Mouse (Mus musculus) heart, embryonic 15.5 days (tissue): ENCODE measurements around the gene Fbf1. TPM values are rescaled to one million over a fixed set of nuclear protein-coding genes. Genes with fewer than 3 reads are reported as not detected.

ENCODE experiments used
- ATAC-seq: fragments of 200-750 bp; cut with Nextera tagmentation; replicated peaks from 2 replicates; pipeline ENCODE4 v1.8.0; 2017; ENCODE audit warnings: low read depth, moderate TSS enrichment; ENCODE audit not compliant: insufficient number of reproducible peaks, insufficient read depth, low FRiP score
- H3K27ac ChIP-seq: fragments of 300-500 bp; sonication (generic); 2 replicates; pipeline ENCODE4 v1.5.1; 2015; ENCODE audit warnings: mild to moderate bottlenecking, inconsistent platforms
- H3K27me3 ChIP-seq: fragments of 300-500 bp; sonication (generic); 2 replicates; pipeline ENCODE4 v1.6.1; 2015; ENCODE audit warnings: inconsistent platforms
- H3K36me3 ChIP-seq: fragments of 300-500 bp; sonication (generic); 2 replicates; pipeline ENCODE4 v1.6.1; 2015; ENCODE audit warnings: mild to moderate bottlenecking, inconsistent platforms
- H3K4me1 ChIP-seq: fragments of 300-500 bp; sonication (generic); replicated peaks from 2 replicates; pipeline ENCODE4 v1.6.1; 2015; ENCODE audit warnings: inconsistent platforms
- H3K4me2 ChIP-seq: fragments of 300-500 bp; sonication (generic); 2 replicates; pipeline ENCODE4 v1.6.1; 2015; ENCODE audit warnings: inconsistent platforms, mild to moderate bottlenecking, moderate library complexity
- H3K4me3 ChIP-seq: fragments of 300-500 bp; sonication (generic); 2 replicates; pipeline ENCODE4 v1.5.1; 2015; ENCODE audit warnings: mild to moderate bottlenecking, inconsistent platforms
- H3K9ac ChIP-seq: fragments of 300-500 bp; sonication (generic); 2 replicates; pipeline ENCODE4 v1.6.1; 2015; ENCODE audit warnings: mild to moderate bottlenecking, inconsistent platforms
- H3K9me3 ChIP-seq: fragments of 300-500 bp; sonication (generic); replicated peaks from 2 replicates; pipeline ENCODE4 v1.6.1; 2016; ENCODE audit warnings: inconsistent platforms
- WGBS: fragments of 180-500 bp; shearing (Covaris S2); methylation state at CpG from one replicate; pipeline ENCODE4 v1.1.7; 2015; ENCODE audit warnings: mixed read lengths; 5-methylcytosine and 5-hydroxymethylcytosine counted together
- polyA plus RNA-seq: library from polyadenylated mRNA; unstranded; fragments of >200 nt; fragmentation: Nextera tagmentation; extraction: Ambion mirVana; gene quantifications from 2 replicates; pipeline ENCODE4 v1.2.1, GENCODE M21; 2015

Fbf1 gene
- polyA plus RNA-seq, 1 experiment from 2014 or later, result 19.8 TPM

GRCm38 (mm10) chr11:116117819-116118218, 50.1 kb downstream of the Fbf1 start:
- no peak for ATAC-seq
- H3K9me3 ChIP-seq, result no peaks in the 10 kb centered on the region

DNA sequence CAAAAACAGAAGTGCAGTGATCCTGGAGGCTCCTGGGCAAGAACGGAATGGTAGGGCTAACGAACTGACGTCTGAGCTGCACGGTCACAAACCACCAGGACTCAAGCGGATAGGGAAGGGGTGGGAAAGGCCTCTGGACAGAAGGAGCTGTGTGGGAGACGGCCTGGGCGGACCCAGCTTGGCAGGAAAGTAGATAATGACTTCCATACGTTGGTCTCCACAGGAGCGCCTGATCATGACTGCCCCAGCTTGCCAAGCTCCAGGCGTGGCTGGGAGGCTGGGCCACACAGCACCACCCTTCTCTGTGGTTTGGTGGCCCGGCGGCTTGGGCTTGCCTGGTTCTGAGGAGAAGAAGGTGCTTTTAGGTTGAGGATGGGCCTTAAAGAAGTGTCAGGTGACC, 50.7 kb downstream of the Fbf1 start:
- Histone ChIP-seq H3K36me3 (peaks cover 4% of the 10 kb centered on the region; the same call in 1 of the 2 replicates), H3K4me2 (no peak overlapping the region), H3K9me3 (no peaks in the 10 kb centered on the region), H3K4me1 (no peaks in the 10 kb centered on the region), H3K27me3 (no peaks in the 10 kb centered on the region), H3K27ac (0 out of 2 replicates have a peak overlapping the region, but pooled peaks have one; percentile 11), H3K9ac (no peak overlapping the region), H3K4me3 (no peak overlapping the region)
- WGBS, result 63% methylated on average over 12 of the region's 12 CpGs
- 0 out of 2 replicates have a peak, but pooled peaks have one; percentile 47 for ATAC-seq

More at GRCm38 (mm10) chr11:116117819-116118218, 50.1 kb downstream of the Fbf1 start:
- Histone ChIP-seq H3K4me1 (no peaks in the 10 kb centered on the region), H3K4me3 (no peak overlapping the region), H3K27me3 (no peaks in the 10 kb centered on the region), H3K9ac (no peak overlapping the region), H3K27ac (no peak overlapping the region), H3K4me2 (no peak overlapping the region), H3K36me3 (peaks cover 10% of the 10 kb centered on the region; the same call in 1 of the 2 replicates)

DNA sequence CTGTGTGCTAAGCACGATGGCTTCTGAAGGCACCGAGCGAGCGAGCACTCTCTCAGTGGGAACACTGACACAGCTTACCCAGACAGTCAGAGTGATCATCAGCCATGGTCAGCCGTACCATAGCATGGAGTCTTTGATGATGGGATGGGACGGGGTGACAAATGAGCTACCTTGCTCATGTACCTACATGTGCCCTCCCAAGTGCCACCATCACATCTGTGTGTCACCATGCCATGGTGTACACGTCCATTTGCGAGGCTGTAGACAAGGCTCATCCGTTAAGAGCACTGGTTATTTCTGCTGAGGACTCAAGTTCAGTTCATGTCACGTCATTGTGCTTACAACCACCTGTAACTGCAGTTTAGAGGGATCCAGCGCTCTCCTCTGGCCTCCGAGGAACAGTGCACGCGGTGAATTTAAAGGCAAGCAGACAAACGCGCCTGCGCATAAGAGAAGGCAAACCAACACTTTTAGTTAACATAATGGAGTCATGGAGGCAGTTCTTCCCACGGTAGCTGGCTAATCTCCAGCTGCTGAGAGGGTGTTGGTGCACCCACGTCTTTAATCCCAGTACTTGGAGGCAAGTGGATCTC, 56.3 kb downstream of the Fbf1 start:
- Histone ChIP-seq H3K9ac (no peak overlapping the region), H3K27ac (no peak overlapping the region), H3K9me3 (no peaks in the 10 kb centered on the region), H3K36me3 (no peaks in the 10 kb centered on the region), H3K27me3 (no peaks in the 10 kb centered on the region), H3K4me1 (peaks cover 32% of the 10 kb centered on the region), H3K4me3 (no peak overlapping the region), H3K4me2 (no peak overlapping the region)
- no peak for ATAC-seq
- WGBS, result 88% methylated on average over 19 of the region's 19 CpGs

- peak overlapping the region; percentile 81 for H3K4me2 ChIP-seq
- H3K4me3 ChIP-seq, result peak overlapping the region; percentile 85
Observed at GRCm38 (mm10) chr11:116111067-116111466, 56.9 kb downstream of the Fbf1 start.

DNA sequence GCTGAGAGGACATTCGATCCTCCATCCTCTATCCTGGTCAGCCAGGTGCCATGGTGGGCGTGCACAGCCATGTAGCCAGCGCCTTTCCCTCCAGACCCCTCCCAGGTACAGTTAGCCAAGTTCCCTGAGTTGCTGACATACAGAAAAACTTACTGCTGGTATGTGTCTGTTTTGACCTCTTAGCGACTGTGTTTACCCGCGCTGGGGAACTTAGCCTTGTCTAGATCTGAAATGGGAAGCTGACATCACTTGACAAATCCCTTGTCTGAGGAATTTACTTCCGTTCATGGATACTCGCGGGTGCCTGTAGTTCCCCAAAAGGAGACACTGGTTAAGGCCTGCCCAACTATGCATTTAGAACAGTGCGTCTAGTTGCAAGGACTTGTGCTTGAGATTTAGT, 57.4 kb downstream of the Fbf1 start:
- peaks cover 44% of the 10 kb centered on the region for H3K4me1 ChIP-seq
- peak overlapping the region; percentile 85 for H3K4me3 ChIP-seq
- H3K9ac ChIP-seq, result peak overlapping the region; percentile 83
- 6% methylated on average over 10 of the region's 10 CpGs for WGBS
- peak; percentile 20 for ATAC-seq
- peak overlapping the region; percentile 81 for H3K4me2 ChIP-seq
- H3K27ac ChIP-seq, result peak overlapping the region; percentile 96
- no peaks in the 10 kb centered on the region for H3K9me3 ChIP-seq
- no peaks in the 10 kb centered on the region for H3K27me3 ChIP-seq
- peaks cover 8% of the 10 kb centered on the region for H3K36me3 ChIP-seq

More at GRCm38 (mm10) chr11:116111067-116111466, 56.9 kb downstream of the Fbf1 start:
- Histone ChIP-seq H3K36me3 (peaks cover 3% of the 10 kb centered on the region; the same call in 1 of the 2 replicates), H3K27ac (peak overlapping the region; percentile 96), H3K4me1 (peaks cover 39% of the 10 kb centered on the region), H3K9me3 (no peaks in the 10 kb centered on the region), H3K27me3 (no peaks in the 10 kb centered on the region), H3K9ac (no peak overlapping the region)
- WGBS, result 79% methylated on average over 4 of the region's 4 CpGs
- ATAC-seq, result no peak

GRCm38 (mm10) chr11:116110131-116110530, 57.8 kb downstream of the Fbf1 start:
- WGBS, result under 1% methylated on average over 35 of the region's 35 CpGs
- Histone ChIP-seq H3K4me3 (peak overlapping the region; percentile 85), H3K4me2 (peak overlapping the region; percentile 81), H3K27me3 (no peaks in the 10 kb centered on the region), H3K4me1 (peaks cover 47% of the 10 kb centered on the region), H3K9ac (peak overlapping the region; percentile 83), H3K36me3 (peaks cover 10% of the 10 kb centered on the region), H3K9me3 (no peaks in the 10 kb centered on the region), H3K27ac (peak overlapping the region; percentile 96)
- ATAC-seq, result peak; percentile 90

DNA sequence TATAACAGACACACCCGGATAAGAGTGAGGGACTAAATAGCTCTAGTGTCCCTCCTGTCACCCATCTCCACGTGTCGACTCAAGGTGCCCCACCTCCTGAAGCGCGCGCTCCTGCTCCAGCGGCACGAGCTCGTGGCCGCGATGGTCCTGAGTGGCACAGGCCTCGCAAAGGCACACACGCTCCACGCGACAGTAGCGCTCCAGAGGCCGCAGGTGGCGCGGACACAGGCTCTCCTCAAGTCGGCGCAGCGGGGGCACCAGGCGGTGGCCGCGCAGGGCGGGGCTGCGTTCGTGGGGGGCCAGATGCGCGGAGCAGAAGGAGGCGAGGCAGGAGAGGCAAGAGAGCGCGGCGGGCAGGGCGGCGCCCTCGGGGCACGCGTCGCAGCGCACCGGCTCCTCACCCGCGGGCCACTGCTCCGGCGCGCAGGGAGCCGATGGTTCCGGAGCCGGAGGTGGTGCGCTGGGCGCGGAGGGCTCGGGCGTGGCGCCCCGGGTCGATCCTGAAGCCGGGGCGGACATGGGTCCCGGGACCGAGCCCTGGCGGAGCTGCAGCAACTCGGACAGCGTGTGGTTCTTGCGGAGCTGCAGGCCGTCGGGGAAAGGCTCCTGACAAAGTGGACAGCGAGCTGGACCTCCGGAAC, 58.4 kb downstream of the Fbf1 start:
- H3K4me1 ChIP-seq, result peaks cover 52% of the 10 kb centered on the region
- peak overlapping the region; percentile 81 for H3K4me2 ChIP-seq
- no peaks in the 10 kb centered on the region for H3K9me3 ChIP-seq
- peak; percentile 37 for ATAC-seq
- no peaks in the 10 kb centered on the region for H3K27me3 ChIP-seq
- H3K36me3 ChIP-seq, result peaks cover 10% of the 10 kb centered on the region
- under 1% methylated on average over 69 of the region's 70 CpGs for WGBS
- H3K9ac ChIP-seq, result peak overlapping the region; percentile 83
- H3K27ac ChIP-seq, result peak overlapping the region; percentile 96
- peak overlapping the region; percentile 85 for H3K4me3 ChIP-seq

GRCm38 (mm10) chr11:116108464-116109137, 59.4 kb downstream of the Fbf1 start:
- peak overlapping the region; percentile 96 for H3K27ac ChIP-seq
- ATAC-seq, result no peak
- H3K9me3 ChIP-seq, result no peaks in the 10 kb centered on the region
- H3K27me3 ChIP-seq, result no peaks in the 10 kb centered on the region
- H3K4me1 ChIP-seq, result peaks cover 62% of the 10 kb centered on the region
- H3K9ac ChIP-seq, result peak overlapping the region; percentile 83
- H3K36me3 ChIP-seq, result peaks cover 10% of the 10 kb centered on the region
- peak overlapping the region; percentile 85 for H3K4me3 ChIP-seq
- peak overlapping the region; percentile 81 for H3K4me2 ChIP-seq
- 13% methylated on average over 23 of the region's 23 CpGs for WGBS

DNA sequence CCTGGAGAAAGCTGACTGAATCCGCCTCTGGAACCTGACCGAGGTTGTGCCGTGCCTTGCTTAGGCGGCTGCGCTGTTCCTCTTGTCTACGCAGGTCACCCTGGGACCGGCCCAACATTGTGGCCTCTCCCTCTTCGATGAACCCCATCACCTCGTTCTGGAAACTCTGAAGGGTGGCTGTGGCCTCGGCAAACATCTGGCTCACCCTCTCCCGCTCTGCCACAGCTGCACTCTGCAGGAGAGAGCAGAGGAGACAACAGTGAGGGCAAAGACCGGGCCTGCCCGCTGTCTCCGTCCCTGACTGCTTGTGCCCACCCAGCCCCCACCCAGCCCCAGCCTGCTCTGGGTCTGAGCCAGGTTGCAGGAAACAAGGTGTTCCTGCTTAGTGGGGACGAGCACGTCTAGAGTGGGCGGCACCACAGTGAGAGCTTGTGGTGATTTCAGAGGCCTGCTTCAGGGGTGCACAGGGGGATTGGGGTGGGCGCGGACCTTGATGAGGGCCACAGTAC, 60.1 kb downstream of the Fbf1 start:
- Histone ChIP-seq H3K4me3 (peak overlapping the region; percentile 85), H3K27me3 (no peaks in the 10 kb centered on the region), H3K9me3 (no peaks in the 10 kb centered on the region), H3K36me3 (peaks cover 10% of the 10 kb centered on the region), H3K9ac (peak overlapping the region; percentile 83), H3K27ac (peak overlapping the region; percentile 96), H3K4me1 (peaks cover 70% of the 10 kb centered on the region), H3K4me2 (peak overlapping the region; percentile 81)
- 41% methylated on average over 19 of the region's 19 CpGs for WGBS
- ATAC-seq, result no peak

DNA sequence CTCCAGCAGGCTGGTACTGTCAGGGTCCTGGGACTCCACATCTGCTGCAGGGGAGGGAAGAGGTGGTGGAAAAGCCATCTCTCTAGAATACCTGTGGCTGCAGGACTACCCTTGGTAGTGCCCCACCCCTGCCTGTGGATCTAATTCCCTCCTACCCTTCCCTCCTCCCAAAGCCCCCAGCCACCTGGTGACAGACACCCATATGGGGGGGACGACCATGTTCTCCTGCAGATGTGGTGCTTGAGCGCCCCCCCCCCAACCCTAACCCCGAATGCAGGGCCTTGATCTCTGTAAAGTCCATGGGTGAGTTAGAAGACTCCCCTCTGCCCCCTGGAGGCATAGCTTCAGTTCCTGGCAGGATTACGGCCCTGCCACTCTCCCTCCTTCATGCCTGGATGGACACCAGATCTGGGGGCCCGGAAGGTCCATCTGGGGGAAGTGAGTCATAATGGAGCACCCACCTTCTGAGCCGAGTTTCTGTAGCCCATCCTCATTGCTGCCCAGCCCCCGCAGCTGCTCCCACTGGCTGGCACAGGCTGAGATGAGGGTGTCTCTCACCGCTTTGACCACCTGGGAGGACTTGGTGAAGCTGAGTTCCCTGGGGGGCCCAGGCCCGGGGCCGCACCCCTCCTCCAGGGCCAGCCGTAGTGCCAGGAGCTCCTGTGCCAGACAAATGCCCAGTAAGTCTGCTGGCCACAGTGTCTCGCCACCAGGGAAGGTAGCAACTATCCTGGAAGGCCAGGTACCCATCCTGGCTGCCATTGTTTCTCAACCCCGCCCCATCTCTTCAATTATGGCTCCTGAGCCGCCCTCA, 60.8 kb downstream of the Fbf1 start:
- Histone ChIP-seq H3K27ac (peak overlapping the region; percentile 96), H3K9ac (peak overlapping the region; percentile 83), H3K4me3 (peak overlapping the region; percentile 85), H3K9me3 (no peaks in the 10 kb centered on the region), H3K27me3 (no peaks in the 10 kb centered on the region), H3K4me1 (peaks cover 74% of the 10 kb centered on the region), H3K4me2 (peak overlapping the region; percentile 81), H3K36me3 (peaks cover 10% of the 10 kb centered on the region)
- ATAC-seq, result no peak
- 44% methylated on average over 14 of the region's 14 CpGs for WGBS
